Comparison of ENCODE assay signal across 10 mouse cellular contexts in the genomic region with DNA sequence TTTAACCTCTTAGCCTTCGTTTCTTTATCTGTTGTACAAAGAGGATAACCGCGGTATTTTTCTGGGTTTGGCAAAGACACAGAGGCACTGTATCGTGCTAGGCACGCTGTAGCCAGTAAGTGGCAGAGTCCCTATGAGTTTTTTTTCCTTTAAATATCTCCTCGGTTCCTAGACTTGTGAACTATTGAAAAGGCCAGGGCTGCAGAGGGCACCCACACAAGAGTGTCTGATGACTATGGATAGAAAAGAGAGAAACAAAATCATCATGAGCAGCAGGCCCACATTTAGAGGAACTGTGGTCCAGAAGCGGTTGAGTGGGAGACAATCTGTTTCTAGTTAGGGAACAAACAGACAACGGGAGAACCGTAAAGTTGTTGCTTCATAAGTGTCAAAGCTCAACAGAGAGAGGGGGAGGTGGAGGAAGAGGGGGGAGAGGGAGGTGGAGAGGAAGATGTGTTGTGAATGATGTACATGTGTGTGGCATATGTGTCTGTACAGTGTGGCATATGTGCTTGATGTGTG. TPM values are rescaled to one million over a fixed set of nuclear protein-coding genes. Genes with fewer than 3 reads are reported as not detected.
A peak's percentile ranks its signal among the peaks of the same experiment; 100 is the strongest.
DNase-seq lines count a peak whose midpoint lies in the region; ATAC-seq and TF ChIP-seq lines count a peak whose summit lies in the region.
"Had no signal": no experiment of that assay in that cellular context is flagged by ENCODE, and none has a peak within 500 bp of the region (broad histone marks: within the 10 kb centered on the region; RNA-seq: fewer than 3 reads in every experiment).

No protein-coding gene starts in this region.

- 52% methylated on average over 9 of the region's 9 CpGs for WGBS in lung, embryonic 14.5 days
- WGBS in lung, adult 2 months: 48% methylated on average over 9 of the region's 9 CpGs
- 68% methylated on average over 9 of the region's 9 CpGs for WGBS in midbrain, embryonic 16.5 days
- 79% methylated on average over 9 of the region's 9 CpGs for WGBS in hindbrain, embryonic 13.5 days

- no peak for TF ChIP-seq CTCF in lung, embryonic 14.5 days (IDR thresholded peaks at IDR 0.05; ENCODE audit: low read depth)
- no peak for TF ChIP-seq CTCF in lung, adult 2 months (IDR thresholded peaks at IDR 0.05; ENCODE audit: insufficient read depth, low read length)
- peak; percentile 27; the same call in 1 of the 2 replicates for TF ChIP-seq CTCF in layer of hippocampus, adult 2 months (conservative IDR thresholded peaks at IDR 0.05)

- no peak overlapping the region for H3K4me3 ChIP-seq in lung, embryonic 14.5 days (ENCODE audit: low read depth, low read length)
- no peak overlapping the region for H3K4me3 ChIP-seq in lung, adult 2 months (replicated peaks; ENCODE audit: extremely low read depth, low read depth, low read length)
- no peak overlapping the region for H3K4me3 ChIP-seq in layer of hippocampus, adult 2 months
- H3K4me3 ChIP-seq in midbrain, embryonic 16.5 days (ENCODE audit: low read depth, low read length): no peak overlapping the region
- H3K4me3 ChIP-seq in hindbrain, embryonic 13.5 days: no peak overlapping the region

- DNase-seq in lung, embryonic 14.5 days: no peak
- DNase-seq in lung, adult 2 months: no peak
- peak; percentile 57 to 76 for DNase-seq in layer of hippocampus, adult 2 months (ENCODE audit: low spot score in 2 of 2)
- peak; percentile 42 for DNase-seq in naive thymus-derived CD4-positive, alpha-beta T cell, adult 2 months (ENCODE audit: low read depth)
- no peak for DNase-seq in natural killer cell, adult 2 months (ENCODE audit: low spot score in 2 of 2)
- DNase-seq: adrenal gland, adult 8-10 months; kidney, postnatal 25 days had no signal

- ATAC-seq in lung, embryonic 14.5 days (ENCODE audit: insufficient read depth): no peak
- ATAC-seq in common myeloid progenitor, adult 5-6 weeks (replicated peaks; ENCODE audit: low read depth, poor library complexity, severe bottlenecking): peak; percentile 51
- ATAC-seq in midbrain, embryonic 16.5 days: no peak
- ATAC-seq in hindbrain, embryonic 13.5 days (ENCODE audit: low FRiP score): no peak

- H3K4me1 ChIP-seq in lung, embryonic 14.5 days (ENCODE audit: insufficient read depth): peaks cover 27% of the 10 kb centered on the region
- H3K4me1 ChIP-seq in lung, adult 2 months (ENCODE audit: control insufficient read depth, insufficient read depth, low read length): no peaks in the 10 kb centered on the region; the same call in 1 of the 2 replicates
- H3K4me1 ChIP-seq in midbrain, embryonic 16.5 days (ENCODE audit: control insufficient read depth, insufficient read depth, low read length): no peaks in the 10 kb centered on the region
- 0 out of 2 replicates have a peak, but pooled peaks cover 3% of the 10 kb centered on the region for H3K4me1 ChIP-seq in hindbrain, embryonic 13.5 days (replicated peaks)

- no peaks in the 10 kb centered on the region for H3K27me3 ChIP-seq in lung, embryonic 14.5 days (ENCODE audit: insufficient read depth, low read length)
- no peaks in the 10 kb centered on the region for H3K27me3 ChIP-seq in midbrain, embryonic 16.5 days (ENCODE audit: control insufficient read depth, insufficient read depth, low read depth, low read length)
- H3K27me3 ChIP-seq in hindbrain, embryonic 13.5 days: no peaks in the 10 kb centered on the region

- H3K27ac ChIP-seq in lung, embryonic 14.5 days (ENCODE audit: low read depth): peak overlapping the region; percentile 91
- H3K27ac ChIP-seq in layer of hippocampus, adult 2 months: peak overlapping the region; percentile 87
- no peak overlapping the region for H3K27ac ChIP-seq in midbrain, embryonic 16.5 days (ENCODE audit: low read length)
- H3K27ac ChIP-seq in hindbrain, embryonic 13.5 days: no peak overlapping the region

- H3K9ac ChIP-seq in lung, embryonic 14.5 days: no peak overlapping the region
- H3K9ac ChIP-seq in midbrain, embryonic 16.5 days (ENCODE audit: low read depth, low read length): no peak overlapping the region
- H3K9ac ChIP-seq in hindbrain, embryonic 13.5 days: no peak overlapping the region

- H3K9me3 ChIP-seq in lung, embryonic 14.5 days (ENCODE audit: low read depth, low read length): no peaks in the 10 kb centered on the region
- no peaks in the 10 kb centered on the region for H3K9me3 ChIP-seq in midbrain, embryonic 16.5 days (replicated peaks; ENCODE audit: control insufficient read depth, low read length, poor library complexity, severe bottlenecking)
- H3K9me3 ChIP-seq in hindbrain, embryonic 13.5 days: no peaks in the 10 kb centered on the region

- no peak for TF ChIP-seq POLR2A in lung, adult 2 months (IDR thresholded peaks at IDR 0.05; ENCODE audit: borderline replicate concordance, extremely low read depth, low read depth, low read length)

- H3K36me3 ChIP-seq in lung, embryonic 14.5 days (ENCODE audit: insufficient read depth): no peaks in the 10 kb centered on the region
- no peaks in the 10 kb centered on the region for H3K36me3 ChIP-seq in midbrain, embryonic 16.5 days (ENCODE audit: control insufficient read depth, insufficient read depth, low read length)
- no peaks in the 10 kb centered on the region for H3K36me3 ChIP-seq in hindbrain, embryonic 13.5 days

- H3K4me2 ChIP-seq in lung, embryonic 14.5 days: no peak overlapping the region
- no peak overlapping the region for H3K4me2 ChIP-seq in midbrain, embryonic 16.5 days (ENCODE audit: low read length)
- no peak overlapping the region for H3K4me2 ChIP-seq in hindbrain, embryonic 13.5 days

RNA-seq across cellular contexts. Expression of gene Pdcd4, which starts 0.9 kb away (rescaled TPM):
- polyA plus RNA-seq in lung, embryonic 14.5 days (2014; fragmentation: Nextera tagmentation; extraction: Ambion mirVana): 101 and 104 TPM in 2 replicates
- 4.1 and 8.0 TPM in 2 replicates for polyA plus RNA-seq in lung, adult 2 months (2012; rRNA removed)
- total RNA-seq in common myeloid progenitor, adult 5-6 weeks (2017): 372 and 408 TPM in 2 replicates
- total RNA-seq in layer of hippocampus, adult 2 months (2021): 100 to 1,000 TPM; 118 to 119 TPM
- polyA plus RNA-seq in midbrain, embryonic 16.5 days (2015; fragmentation: Nextera tagmentation; extraction: Ambion mirVana): 65.1 and 69.8 TPM in 2 replicates
- polyA plus RNA-seq in hindbrain, embryonic 13.5 days (2015; fragmentation: Nextera tagmentation; extraction: Ambion mirVana): 75.4 and 82.8 TPM in 2 replicates

RNA-seq across cellular contexts. Expression of gene Shoc2, which starts 51.2 kb away (rescaled TPM):
- 53.3 and 54.8 TPM in 2 replicates for polyA plus RNA-seq in lung, embryonic 14.5 days (2014; fragmentation: Nextera tagmentation; extraction: Ambion mirVana)
- polyA plus RNA-seq in lung, adult 2 months (2012; rRNA removed): 10.4 and 18.5 TPM in 2 replicates
- 54.7 and 60.6 TPM in 2 replicates for total RNA-seq in common myeloid progenitor, adult 5-6 weeks (2017)
- total RNA-seq in layer of hippocampus, adult 2 months (2021): 10 to 100 TPM; 50.1 to 50.3 TPM
- polyA plus RNA-seq in midbrain, embryonic 16.5 days (2015; fragmentation: Nextera tagmentation; extraction: Ambion mirVana): 60.8 and 63.0 TPM in 2 replicates
- 66.3 and 70.3 TPM in 2 replicates for polyA plus RNA-seq in hindbrain, embryonic 13.5 days (2015; fragmentation: Nextera tagmentation; extraction: Ambion mirVana)

RNA-seq across cellular contexts. Expression of gene Bbip1, which starts 51.5 kb away (rescaled TPM):
- polyA plus RNA-seq in lung, embryonic 14.5 days (2014; fragmentation: Nextera tagmentation; extraction: Ambion mirVana): 69.3 and 69.8 TPM in 2 replicates
- polyA plus RNA-seq in lung, adult 2 months (2012; rRNA removed): 4.9 and 6.9 TPM in 2 replicates
- 34.9 and 36.0 TPM in 2 replicates for total RNA-seq in common myeloid progenitor, adult 5-6 weeks (2017)
- 10 to 100 TPM; 52.6 to 52.7 TPM for total RNA-seq in layer of hippocampus, adult 2 months (2021)
- 135 and 152 TPM in 2 replicates for polyA plus RNA-seq in midbrain, embryonic 16.5 days (2015; fragmentation: Nextera tagmentation; extraction: Ambion mirVana)
- 126 and 139 TPM in 2 replicates for polyA plus RNA-seq in hindbrain, embryonic 13.5 days (2015; fragmentation: Nextera tagmentation; extraction: Ambion mirVana)

Comparison
In these comparisons a context has a peak if more than half of its experiments do, and no peak if none do; other contexts are left out.
1. DNase-seq: peak in layer of hippocampus, adult 2 months (2 of 2) and naive thymus-derived CD4-positive, alpha-beta T cell, adult 2 months (single experiment); none in lung, embryonic 14.5 days (single experiment), lung, adult 2 months (single experiment) and natural killer cell, adult 2 months (0 of 2).
2. H3K27ac ChIP-seq: peak in lung, embryonic 14.5 days (single experiment) and layer of hippocampus, adult 2 months (single experiment); none in midbrain, embryonic 16.5 days (single experiment) and hindbrain, embryonic 13.5 days (single experiment).